Mouse (Mus musculus) kidney, postnatal 36 days (tissue): ENCODE measurements at regions not wholly inside any gene's neighbourhood (a gene's known extent, or its start where the extent isn't known, plus 50 kb on each side); places are given as distances from the start of the nearest gene placed in this dataset.

Source experiments
- DNase-seq, 2 experiments: peaks; one replicate each; pipeline ENCODE4 v3.0.0; 2021 to 2022; ENCODE audit warnings: mixed read lengths in 2 of 2

- peak in 1 of 2 experiments; percentile 25 for DNase-seq
Observed at GRCm38 (mm10) chr1:143878266-143878665, 101.2 kb downstream of the Uchl5 start.

- no peak for DNase-seq
Observed at GRCm38 (mm10) chr1:143860319-143860718, 83.2 kb downstream of the Uchl5 start.

GRCm38 (mm10) chr1:143858532-143858931 lies 81.5 kb downstream of the Uchl5 start:
- no peak for DNase-seq
